Mouse (Mus musculus): ENCODE data around the gene Atp1a2.

Atp1a2 gene

DNA sequence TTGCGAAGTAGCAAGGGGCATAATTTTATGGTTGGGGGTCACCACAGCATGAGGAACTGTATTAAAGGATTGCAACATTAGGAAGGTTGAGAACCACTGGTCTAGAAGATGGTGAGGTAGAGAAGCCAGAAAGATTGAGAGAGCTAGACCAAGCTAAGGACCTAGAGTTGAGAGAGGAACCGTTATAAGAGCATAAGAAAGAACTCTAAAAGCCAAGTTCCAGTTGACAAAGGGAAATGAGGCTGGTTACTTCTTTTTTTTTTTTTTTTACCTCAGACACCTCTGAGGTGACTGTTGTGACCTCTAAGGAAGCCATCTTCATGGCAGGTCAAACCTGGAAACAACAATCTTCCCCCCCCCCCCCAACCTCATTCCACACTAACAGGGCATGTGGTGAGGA lies 7.3 kb upstream of the Atp1a2 start:
- DNase-seq (ENCODE audit: low read depth), result no peak

DNA sequence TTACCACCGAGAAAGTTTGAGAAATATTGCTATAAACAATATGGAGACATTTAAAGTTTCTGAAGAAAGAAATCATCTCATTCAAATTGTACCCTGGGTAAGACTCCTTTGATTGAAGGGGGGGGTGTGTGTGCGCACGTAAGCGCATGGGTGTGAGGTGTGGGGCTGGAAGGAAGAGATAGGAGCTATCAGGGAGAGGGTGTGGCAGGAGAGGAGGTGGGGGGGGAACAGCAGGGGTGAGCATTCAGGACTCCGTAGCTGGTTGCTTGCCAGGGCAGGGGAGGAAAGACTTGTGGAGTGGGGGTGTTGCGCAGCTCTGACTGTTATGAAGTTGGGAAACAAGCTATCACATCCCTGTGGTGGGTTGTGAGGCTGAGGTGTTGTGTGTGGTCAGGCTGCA lies 6.6 kb upstream of the Atp1a2 start:
- DNase-seq (ENCODE audit: low read depth), result no peak

DNA sequence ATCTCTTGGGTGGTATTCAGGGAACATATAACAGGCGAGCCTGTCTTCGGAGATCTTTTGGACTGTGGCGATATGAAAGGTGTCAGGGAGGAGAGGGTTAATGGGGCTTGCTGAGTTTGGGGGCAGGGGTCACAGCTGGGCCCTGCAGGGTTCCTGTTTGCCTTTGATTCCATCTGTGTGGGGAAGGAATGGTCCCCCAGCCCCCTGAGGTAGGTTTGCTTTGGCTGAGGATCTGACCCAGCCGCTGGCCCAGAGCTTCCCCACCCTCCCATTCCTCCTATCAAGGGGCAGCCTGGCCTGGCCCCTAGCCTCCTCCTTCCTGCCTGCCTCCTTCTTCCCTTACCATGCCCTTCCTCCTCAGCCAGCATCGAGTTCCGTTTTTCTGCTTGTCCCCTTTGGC lies 5.0 kb upstream of the Atp1a2 start:
- no peak for DNase-seq (ENCODE audit: low read depth)

GRCm38 (mm10) chr1:172302311-172302710 lies 4.4 kb upstream of the Atp1a2 start:
- DNase-seq (ENCODE audit: low read depth), result no peak

- DNase-seq (ENCODE audit: low read depth), result no peak
Observed at GRCm38 (mm10) chr1:172301180-172301579, 3.3 kb upstream of the Atp1a2 start.

DNA sequence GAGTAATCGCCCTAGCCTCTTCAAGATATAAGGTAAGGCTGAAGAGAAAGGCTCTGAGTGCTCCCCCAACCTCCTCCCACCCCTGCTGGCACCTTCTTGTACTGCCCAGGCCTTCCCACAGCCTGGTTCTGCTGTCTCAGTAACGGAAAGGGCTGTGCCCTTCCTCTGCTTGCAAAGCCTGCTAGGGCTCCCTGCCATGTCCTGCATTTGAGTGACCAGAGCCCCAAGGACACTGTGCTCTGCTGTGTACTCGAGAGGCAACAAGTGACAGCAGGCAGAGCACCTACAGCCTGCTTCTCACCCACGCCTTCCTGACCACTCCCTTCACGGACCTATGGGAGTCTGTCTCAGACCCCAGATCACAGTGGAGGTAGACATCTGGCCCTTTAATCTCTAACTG lies 2.4 kb upstream of the Atp1a2 start:
- no peak for DNase-seq (ENCODE audit: low read depth)

GRCm38 (mm10) chr1:172299528-172299927 lies 1.7 kb upstream of the Atp1a2 start:
- DNase-seq (ENCODE audit: low read depth), result no peak

DNA sequence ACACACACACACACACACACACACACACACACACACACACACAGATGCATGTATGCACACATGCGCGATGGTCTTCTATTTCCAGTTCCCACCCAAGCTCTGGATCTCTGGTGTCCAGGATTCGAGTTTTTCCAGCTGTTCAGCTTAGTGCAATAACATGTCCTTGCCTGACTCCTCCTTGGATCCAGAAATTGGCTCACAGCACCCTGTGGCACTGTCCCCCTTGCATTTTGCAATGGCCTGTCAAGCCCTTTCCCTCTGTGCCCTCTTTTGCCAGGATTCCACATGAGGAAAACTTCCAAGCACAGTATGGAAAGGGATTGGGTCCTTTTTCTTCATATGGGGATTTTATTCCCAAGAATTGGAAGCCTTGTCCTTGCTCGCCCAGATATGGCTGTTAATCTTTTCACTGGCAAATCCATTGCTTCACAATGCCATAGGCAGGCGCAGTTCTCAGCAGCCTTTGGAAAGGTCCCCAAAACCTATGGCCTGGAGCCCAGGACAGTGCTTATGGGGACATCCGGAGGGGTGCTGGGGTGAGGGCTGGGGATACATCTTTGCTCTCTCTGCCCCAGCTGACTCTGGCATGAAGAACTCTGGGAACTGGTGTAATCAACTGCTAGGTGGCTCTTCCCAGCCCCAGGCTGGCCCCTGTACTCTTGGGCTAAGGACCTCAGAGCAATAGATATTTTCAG lies 901 bp downstream of the Atp1a2 start:
- no peak for DNase-seq (ENCODE audit: low read depth)

DNA sequence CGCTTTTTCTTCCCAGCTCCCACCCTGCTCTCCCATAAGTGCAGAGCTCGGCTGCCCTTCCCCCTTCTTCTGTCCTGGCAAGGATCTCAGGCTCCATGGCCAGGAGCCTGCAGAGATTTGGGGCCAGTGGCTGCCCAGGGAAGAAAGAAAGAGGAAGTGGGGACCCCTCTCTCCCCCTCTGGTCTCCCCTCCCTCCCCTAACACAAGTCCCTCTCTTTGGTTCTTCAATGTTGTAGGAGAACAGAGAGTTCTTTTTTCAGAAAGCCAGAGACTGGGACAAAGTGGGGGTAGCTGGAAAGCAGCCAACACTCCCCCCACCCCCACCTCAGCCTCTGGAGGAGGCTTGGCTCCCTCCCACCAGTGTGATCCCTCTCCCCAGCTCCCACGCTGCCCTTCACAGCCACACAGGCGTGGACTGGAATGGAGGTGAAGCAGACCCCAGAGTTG lies 2.1 kb downstream of the Atp1a2 start:
- DNase-seq (ENCODE audit: low read depth), result no peak

GRCm38 (mm10) chr1:172293449-172293848 lies 4.4 kb downstream of the Atp1a2 start:
- DNase-seq (ENCODE audit: low read depth), result no peak

- DNase-seq (ENCODE audit: low read depth), result no peak
Observed at GRCm38 (mm10) chr1:172292880-172293279, 5.0 kb downstream of the Atp1a2 start.

DNA sequence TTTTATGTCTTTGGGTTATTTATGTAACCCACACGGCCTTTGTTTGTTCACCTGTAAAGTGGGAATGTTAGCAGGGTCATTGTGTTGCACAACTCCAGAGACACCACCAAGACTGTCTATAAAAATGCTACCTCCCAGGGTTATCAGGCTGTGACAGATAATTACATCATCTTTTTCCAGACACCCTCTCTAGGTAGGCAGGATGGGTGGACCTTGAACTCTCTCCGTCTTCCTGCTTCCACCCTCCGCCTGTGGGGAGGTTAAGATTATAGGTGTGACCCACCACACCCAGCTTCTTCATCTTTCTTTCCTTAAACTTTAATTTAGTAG lies 8.3 kb downstream of the Atp1a2 start:
- no peak for DNase-seq (ENCODE audit: low read depth)

- peak; percentile 31 for DNase-seq (ENCODE audit: low read depth)
Observed at GRCm38 (mm10) chr1:172288900-172289616, 8.8 kb downstream of the Atp1a2 start.

DNA sequence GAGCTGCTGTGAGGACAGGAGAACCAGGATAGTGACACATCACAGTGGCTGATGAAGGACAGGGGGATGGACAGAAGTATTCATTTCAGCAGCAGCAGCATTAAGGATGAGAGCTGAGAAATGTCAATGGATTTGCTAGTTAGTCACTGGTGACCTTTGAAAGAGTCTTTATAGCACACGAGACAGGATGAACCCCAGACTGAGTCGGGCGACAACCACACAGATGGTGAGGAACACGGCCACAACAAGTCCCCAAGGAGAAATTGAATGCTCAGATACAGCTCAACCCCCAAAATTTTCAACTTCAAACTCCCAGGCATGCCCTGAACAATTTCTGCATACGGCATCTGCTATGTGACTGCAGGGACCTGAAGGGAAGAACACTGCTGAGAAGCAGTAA lies 11.1 kb downstream of the Atp1a2 start:
- no peak for DNase-seq (ENCODE audit: low read depth)

- no peak for DNase-seq (ENCODE audit: low read depth)
Observed at GRCm38 (mm10) chr1:172284221-172284620, 13.6 kb downstream of the Atp1a2 start.

DNA sequence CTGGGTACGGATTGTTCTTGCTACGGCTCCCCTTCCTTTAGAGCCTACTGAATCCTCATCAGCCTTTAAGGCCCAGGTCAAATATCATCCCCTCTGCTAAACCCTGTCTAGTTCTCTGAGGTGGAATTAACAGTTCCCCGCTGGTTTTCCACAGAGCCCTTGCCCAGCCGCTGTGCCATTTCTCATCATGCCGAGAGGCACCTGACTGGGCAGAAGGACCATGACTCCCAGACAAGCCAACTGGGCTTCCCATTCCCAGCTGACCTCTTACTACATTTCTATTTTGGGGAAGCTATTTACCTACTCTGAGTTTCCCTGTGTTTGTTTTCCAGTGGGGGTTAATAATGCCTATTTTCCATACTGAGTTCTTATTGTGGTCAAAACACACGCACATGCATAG lies 14.8 kb downstream of the Atp1a2 start:
- DNase-seq (ENCODE audit: low read depth), result no peak

- no peak for DNase-seq (ENCODE audit: low read depth)
Observed at GRCm38 (mm10) chr1:172281522-172282254, 16.2 kb downstream of the Atp1a2 start.

DNA sequence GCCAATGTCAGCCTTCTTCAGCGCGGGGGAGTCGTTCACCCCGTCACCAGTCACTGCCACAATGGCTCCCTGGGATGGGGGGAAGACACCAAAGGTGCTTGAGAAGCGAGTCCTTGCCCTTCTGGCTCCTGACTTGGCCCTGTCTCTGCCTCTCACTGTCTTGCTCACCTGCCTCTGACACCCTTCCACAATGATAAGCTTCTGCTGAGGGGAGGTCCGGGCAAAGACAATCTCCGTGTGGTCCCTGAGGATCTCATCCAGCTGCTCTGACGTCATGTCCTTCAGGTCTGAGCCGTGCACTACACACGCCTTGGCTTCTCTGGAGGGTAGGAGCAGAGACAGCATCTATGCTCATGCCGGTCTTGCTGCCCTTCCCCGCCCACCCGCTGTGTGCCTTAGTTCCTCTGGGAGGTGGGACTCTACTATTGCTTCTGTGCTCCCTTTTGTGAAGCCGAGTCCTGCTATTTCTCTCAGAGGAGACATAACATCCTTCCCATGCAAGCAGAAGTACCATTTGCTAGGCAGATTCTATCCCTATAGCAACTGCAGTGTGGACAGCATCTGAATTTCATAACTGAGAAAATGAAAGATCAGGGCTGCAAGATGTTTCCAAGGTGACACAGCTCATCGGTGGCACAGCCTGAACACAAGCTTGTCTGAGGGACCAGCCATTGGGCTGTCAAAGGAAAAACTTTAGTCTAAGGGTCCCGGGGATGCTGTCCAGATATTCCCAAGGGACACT lies 17.9 kb downstream of the Atp1a2 start:
- no peak for DNase-seq (ENCODE audit: low read depth)

DNA sequence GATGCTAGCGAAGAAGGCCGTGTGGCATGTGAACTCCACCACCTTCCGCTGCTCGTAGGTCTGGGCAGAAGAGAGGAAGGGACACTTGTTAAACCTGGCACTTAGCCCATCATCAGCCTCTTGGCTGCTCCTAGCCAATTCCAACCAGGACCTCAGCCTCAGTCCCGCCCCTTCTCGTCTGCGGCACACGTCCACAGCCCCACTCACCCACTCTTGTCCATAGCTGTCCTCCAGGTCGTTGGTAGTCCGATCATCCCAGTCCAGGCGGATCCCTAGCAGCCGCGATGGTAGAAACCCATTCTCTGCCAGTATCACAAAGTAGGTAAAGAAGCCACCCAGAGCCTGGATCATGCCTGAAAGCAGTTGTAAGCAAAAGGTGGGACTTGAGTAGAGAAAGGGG lies 19.5 kb downstream of the Atp1a2 start:
- no peak for DNase-seq (ENCODE audit: low read depth)

- peak; percentile 68 for DNase-seq (ENCODE audit: low read depth)
Observed at GRCm38 (mm10) chr1:172277172-172277571, 20.7 kb downstream of the Atp1a2 start.

DNA sequence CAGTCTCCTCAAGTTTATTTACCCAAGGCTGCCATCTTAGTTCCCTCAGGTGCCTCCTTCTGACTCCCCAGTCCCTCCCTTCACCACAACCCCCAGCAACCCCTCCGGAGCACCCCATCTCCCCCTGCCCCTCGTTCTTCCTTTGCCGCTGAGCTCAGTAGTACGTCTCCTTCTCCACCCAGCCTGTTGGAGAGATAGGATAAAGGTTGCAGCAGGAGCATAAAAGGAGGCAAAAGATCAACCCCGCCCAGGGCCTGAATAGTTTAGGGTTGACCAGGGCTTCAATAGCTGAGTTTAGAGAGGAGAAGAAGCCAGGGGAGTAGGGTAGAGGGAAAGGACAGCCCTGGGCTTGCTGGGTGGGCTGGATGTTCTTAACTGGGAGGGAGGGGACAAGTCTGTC lies 23.3 kb downstream of the Atp1a2 start:
- DNase-seq (ENCODE audit: low read depth), result no peak

GRCm38 (mm10) chr1:172274116-172274515 lies 23.7 kb downstream of the Atp1a2 start:
- no peak for DNase-seq (ENCODE audit: low read depth)

DNA sequence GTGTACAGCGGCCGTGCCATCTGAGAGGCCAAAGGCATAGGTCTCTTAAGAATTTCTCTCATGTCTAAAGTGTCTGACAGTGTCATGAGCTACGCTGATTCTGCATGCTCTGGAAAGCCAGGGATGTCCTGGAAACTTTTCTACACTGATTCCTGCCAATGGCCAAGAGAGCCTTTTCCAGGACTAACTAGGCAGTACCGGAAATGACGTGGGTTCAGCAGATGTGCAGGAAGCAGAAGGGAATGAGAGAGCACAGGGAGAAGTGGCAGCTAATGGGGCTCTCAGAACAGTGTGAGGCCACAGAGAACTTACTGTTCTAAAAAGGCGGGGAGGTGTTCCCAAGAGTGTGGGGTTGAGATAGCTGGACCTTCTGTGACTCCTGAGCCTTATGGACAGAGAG lies 24.5 kb downstream of the Atp1a2 start:
- DNase-seq (ENCODE audit: low read depth), result no peak
